Mouse (Mus musculus) lung, adult 2 months (tissue): ENCODE measurements around the gene Rnpep.

Experiments used
- CTCF ChIP-seq: fragments of 200-500 bp; IDR thresholded peaks from 2 replicates; pipeline ENCODE4 v1.5.1; 2011; ENCODE audit warnings: mild to moderate bottlenecking, low read length, control low read depth; ENCODE audit not compliant: insufficient read depth
- POLR2A ChIP-seq: fragments of 200-500 bp; IDR thresholded peaks from 2 replicates; pipeline ENCODE4 v1.6.1; 2011; ENCODE audit warnings: low read depth, mild to moderate bottlenecking, control low read depth, low read length, borderline replicate concordance; ENCODE audit errors: extremely low read depth

DNA sequence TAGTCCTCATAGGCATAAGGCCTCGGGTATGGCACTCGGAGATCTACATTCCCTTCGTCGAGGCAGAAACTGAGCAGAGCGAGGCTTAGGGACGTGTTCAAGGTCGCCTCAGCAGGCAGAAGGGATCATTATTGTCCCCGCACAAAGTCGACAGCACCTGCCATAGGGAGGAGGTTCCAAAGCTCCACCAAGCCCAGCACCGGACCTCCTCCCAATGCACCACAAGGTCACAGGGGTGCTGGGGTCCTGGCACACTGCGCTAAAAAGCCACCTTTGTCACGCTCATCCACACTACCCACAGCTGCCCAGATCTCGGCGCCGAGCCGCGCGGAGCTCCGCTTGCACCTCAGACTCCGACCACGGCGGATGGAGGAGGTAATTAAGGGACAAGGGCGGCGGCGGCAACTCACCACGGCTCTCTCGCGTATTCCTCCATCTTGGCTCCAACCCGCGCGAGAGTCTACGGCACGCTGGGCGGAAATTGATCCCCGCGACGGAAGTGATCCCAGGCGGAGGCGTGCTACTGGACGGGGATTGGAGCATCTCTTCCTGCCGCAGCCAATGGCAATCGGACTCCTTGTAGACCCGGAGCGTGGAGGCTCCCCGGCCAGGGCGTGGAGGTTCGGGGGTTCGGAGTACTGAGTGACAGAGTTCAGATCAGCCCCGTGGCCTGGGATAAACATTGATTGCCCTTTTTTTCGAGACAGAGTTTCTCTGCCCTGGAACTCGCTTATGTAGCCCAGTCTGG, 29.6 kb upstream of the Rnpep start, which contains the start of gene Timm17a:
- TF ChIP-seq CTCF (no peak), POLR2A (peak; percentile 70)
